In the genomic region with DNA sequence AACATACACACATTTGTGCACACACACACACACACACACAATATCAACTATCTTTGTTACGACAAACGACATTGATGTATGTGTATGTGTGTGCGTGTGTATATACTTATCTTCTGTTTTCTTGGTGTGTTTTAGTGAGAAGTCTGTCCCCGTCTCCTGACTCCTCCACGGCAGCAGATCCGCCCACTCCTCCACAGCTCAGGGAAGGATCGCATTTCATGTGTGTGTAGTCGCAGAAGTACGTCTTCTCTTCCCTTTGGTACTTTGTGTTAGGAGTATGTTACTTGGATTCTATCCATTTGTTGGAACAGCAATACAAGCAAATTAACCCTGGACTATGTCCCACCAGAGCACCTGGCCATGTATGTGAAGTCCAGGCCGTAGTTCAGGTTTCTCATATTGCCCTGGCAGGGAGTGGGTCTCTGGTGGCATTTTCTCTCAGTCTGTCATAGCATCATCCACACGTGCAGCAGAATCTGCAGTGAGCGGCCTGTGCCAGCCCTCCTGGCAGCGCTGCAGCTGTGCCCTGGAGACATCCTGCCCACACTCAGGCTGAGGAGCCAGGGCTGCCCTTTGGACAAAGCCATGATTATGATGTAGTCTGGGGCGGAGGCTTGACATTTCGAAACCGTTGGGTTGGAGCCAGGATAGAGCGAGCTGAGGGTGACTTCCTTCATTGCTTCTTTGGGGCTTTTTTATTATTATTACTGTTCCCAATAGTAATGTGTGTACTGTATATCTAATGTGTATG, we compare ENCODE assay signal across 9 mouse cellular contexts. TPM values are rescaled to one million over a fixed set of nuclear protein-coding genes. Genes with fewer than 3 reads are reported as not detected.
DNase-seq lines count a peak whose midpoint lies in the region; ATAC-seq and TF ChIP-seq lines count a peak whose summit lies in the region.
"Had no signal": no experiment of that assay in that cellular context is flagged by ENCODE, and none has a peak within 500 bp of the region (broad histone marks: within the 10 kb centered on the region; RNA-seq: fewer than 3 reads in every experiment).

No protein-coding gene starts in this region.

- peak; percentile 70 for ATAC-seq in forebrain, postnatal 0 days
- ATAC-seq in forebrain, embryonic 12.5 days (ENCODE audit: low FRiP score), result no peak
- ATAC-seq in cerebellum, adult (ENCODE audit: insufficient number of reproducible peaks, low FRiP score, low TSS enrichment), result peak; percentile 81
- ATAC-seq in hindbrain, embryonic 11.5 days (ENCODE audit: low FRiP score), result no peak

- no peak overlapping the region for H3K27ac ChIP-seq in forebrain, postnatal 0 days (ENCODE audit: low read depth, low read length)
- H3K27ac ChIP-seq in forebrain, embryonic 12.5 days, result no peak overlapping the region
- no peak overlapping the region for H3K27ac ChIP-seq in hindbrain, embryonic 11.5 days (ENCODE audit: low read depth, low read length)
- H3K27ac ChIP-seq: stomach, embryonic 15.5 days had no signal

- no peak overlapping the region for H3K4me2 ChIP-seq in forebrain, postnatal 0 days (ENCODE audit: low read depth)
- no peak overlapping the region for H3K4me2 ChIP-seq in forebrain, embryonic 12.5 days
- H3K4me2 ChIP-seq in hindbrain, embryonic 11.5 days (replicated peaks; ENCODE audit: low read depth, low read length), result no peak overlapping the region
- H3K4me2 ChIP-seq: stomach, embryonic 15.5 days had no signal

- no peak for TF ChIP-seq CTCF in forebrain, postnatal 0 days (IDR thresholded peaks at IDR 0.05; ENCODE audit: low read depth)

- no peaks in the 10 kb centered on the region for H3K27me3 ChIP-seq in forebrain, postnatal 0 days (ENCODE audit: insufficient read depth, low read length)
- H3K27me3 ChIP-seq in forebrain, embryonic 12.5 days, result no peaks in the 10 kb centered on the region
- H3K27me3 ChIP-seq in hindbrain, embryonic 11.5 days (ENCODE audit: control insufficient read depth, insufficient read depth, low read length), result no peaks in the 10 kb centered on the region
- H3K27me3 ChIP-seq: stomach, embryonic 15.5 days had no signal

- no peak overlapping the region for H3K4me3 ChIP-seq in forebrain, postnatal 0 days (ENCODE audit: low read depth, low read length)
- H3K4me3 ChIP-seq in forebrain, embryonic 12.5 days (replicated peaks), result no peak overlapping the region
- H3K4me3 ChIP-seq in hindbrain, embryonic 11.5 days (ENCODE audit: low read depth, low read length), result no peak overlapping the region
- H3K4me3 ChIP-seq: stomach, embryonic 15.5 days had no signal

- peaks cover 54% of the 10 kb centered on the region for H3K36me3 ChIP-seq in forebrain, postnatal 0 days (ENCODE audit: insufficient read depth)
- H3K36me3 ChIP-seq in forebrain, embryonic 12.5 days (replicated peaks), result peaks cover 81% of the 10 kb centered on the region
- H3K36me3 ChIP-seq in hindbrain, embryonic 11.5 days (ENCODE audit: control insufficient read depth, insufficient read depth, low read length), result peaks cover 8% of the 10 kb centered on the region

- H3K9me3 ChIP-seq in forebrain, postnatal 0 days (ENCODE audit: low read length), result no peaks in the 10 kb centered on the region
- no peaks in the 10 kb centered on the region for H3K9me3 ChIP-seq in forebrain, embryonic 12.5 days
- no peaks in the 10 kb centered on the region for H3K9me3 ChIP-seq in hindbrain, embryonic 11.5 days (ENCODE audit: control insufficient read depth, low read length)
- H3K9me3 ChIP-seq: stomach, embryonic 15.5 days had no signal

- 82% methylated on average over 17 of the region's 17 CpGs for WGBS in forebrain, postnatal 0 days
- WGBS in forebrain, embryonic 12.5 days, result 95% methylated on average over 17 of the region's 17 CpGs
- WGBS in large intestine, adult 2 months, result 31% methylated on average over 17 of the region's 17 CpGs
- WGBS in hindbrain, embryonic 11.5 days, result 91% methylated on average over 17 of the region's 17 CpGs

- H3K4me1 ChIP-seq in forebrain, postnatal 0 days (ENCODE audit: insufficient read depth), result no peaks in the 10 kb centered on the region
- H3K4me1 ChIP-seq in forebrain, embryonic 12.5 days, result peaks cover 10% of the 10 kb centered on the region; the same call in 1 of the 2 replicates
- no peaks in the 10 kb centered on the region for H3K4me1 ChIP-seq in hindbrain, embryonic 11.5 days (replicated peaks; ENCODE audit: control insufficient read depth, insufficient read depth, low read length)
- H3K4me1 ChIP-seq: stomach, embryonic 15.5 days had no signal

- DNase-seq in forebrain, postnatal 0 days, result no peak
- peak; percentile 70 for DNase-seq in gastrocnemius, postnatal 25 days
- DNase-seq in large intestine, adult 2 months (ENCODE audit: low read depth, low spot score), result peak; percentile 82
- peak; percentile 78 for DNase-seq in lung, postnatal 10 days
- DNase-seq in testis, postnatal 14 days (ENCODE audit: low spot score), result peak; percentile 24
- DNase-seq in hindbrain, embryonic 11.5 days (ENCODE audit: low spot score), result no peak

- no peak overlapping the region for H3K9ac ChIP-seq in forebrain, postnatal 0 days
- H3K9ac ChIP-seq in forebrain, embryonic 12.5 days, result no peak overlapping the region
- H3K9ac ChIP-seq in hindbrain, embryonic 11.5 days (ENCODE audit: low read depth, low read length), result no peak overlapping the region
- H3K9ac ChIP-seq: stomach, embryonic 15.5 days had no signal

RNA-seq across cellular contexts. Expression of a gene that starts 28.9 kb away (rescaled TPM):
- 19.5 and 34.6 TPM in 2 replicates for total RNA-seq in forebrain, postnatal 0 days (2014; rRNA removed)
- polyA plus RNA-seq in forebrain, postnatal 0 days (2015; fragmentation: Nextera tagmentation; extraction: Ambion mirVana), result 2.8 and 4.0 TPM in 2 replicates
- 14.4 and 15.6 TPM in 2 replicates for polyA plus RNA-seq in forebrain, embryonic 12.5 days (2016; fragmentation: Nextera tagmentation; extraction: Ambion mirVana)
- total RNA-seq in gastrocnemius, postnatal 25 days (2021), result 10 to 100 TPM; 29.2 to 30.3 TPM
- 11.0 and 17.0 TPM in 2 replicates for polyA plus RNA-seq in large intestine, adult 2 months (2012; rRNA removed)
- 12.8 and 18.9 TPM in 2 replicates for polyA plus RNA-seq in hindbrain, embryonic 11.5 days (2014; fragmentation: Nextera tagmentation; extraction: Ambion mirVana)

Comparison
In these comparisons a context has a peak if more than half of its experiments do, and no peak if none do; other contexts are left out.
1. ATAC-seq: peak in forebrain, postnatal 0 days (single experiment) and cerebellum, adult (single experiment); none in forebrain, embryonic 12.5 days (single experiment) and hindbrain, embryonic 11.5 days (single experiment).
2. DNase-seq: peak in gastrocnemius, postnatal 25 days (single experiment), large intestine, adult 2 months (single experiment), lung, postnatal 10 days (single experiment) and testis, postnatal 14 days (single experiment); none in forebrain, postnatal 0 days (single experiment) and hindbrain, embryonic 11.5 days (single experiment).